Mouse (Mus musculus): ENCODE measurements around the gene Aoah.

DNA sequence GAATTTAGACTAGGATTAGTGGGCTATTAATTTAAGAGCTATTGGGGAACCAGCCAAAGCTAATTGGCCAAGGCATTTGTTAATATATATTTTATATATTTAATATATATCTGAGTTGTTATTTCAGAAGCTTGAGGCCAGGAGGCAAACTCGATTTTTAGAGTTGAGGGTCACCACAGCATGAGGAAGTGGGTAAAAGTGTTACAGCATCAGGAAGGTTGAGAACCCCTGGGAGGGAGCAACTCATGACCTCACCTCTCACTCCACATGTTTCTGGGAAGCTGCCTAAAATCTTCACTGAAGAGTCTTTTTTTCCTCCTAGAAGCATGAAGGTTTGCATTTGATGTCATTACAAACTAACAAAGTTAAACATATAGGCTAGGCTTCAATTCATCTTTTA, 39.1 kb upstream of the Aoah start:
- TF ChIP-seq CTCF (IDR thresholded peaks at IDR 0.05; ENCODE audit: control insufficient read depth, insufficient read depth, insufficient read length) (no peak), MAX (IDR thresholded peaks at IDR 0.05) (no peak), MYOD1 (IDR thresholded peaks at IDR 0.05; ENCODE audit: control insufficient read depth, insufficient read length, low read depth) (no peak), CEBPB (IDR thresholded peaks at IDR 0.05; ENCODE audit: low read depth) (no peak), USF1 (IDR thresholded peaks at IDR 0.05; ENCODE audit: low read depth) (no peak), MYOG (IDR thresholded peaks at IDR 0.05; ENCODE audit: control insufficient read depth, extremely low read depth, insufficient read length) (no peak)

Data from C2C12 (cell line).